Mouse (Mus musculus) myocyte (in vitro differentiated cells): ENCODE measurements around the gene 6430548M08Rik.

Experiments
- MAX ChIP-seq: IDR thresholded peaks from one replicate; pipeline ENCODE4 v1.6.1; 2011; ENCODE audit warnings: low read depth, mild to moderate bottlenecking, control low read depth
- POLR2A ChIP-seq: IDR thresholded peaks from one replicate; pipeline ENCODE4 v1.6.1; 2011; ENCODE audit warnings: low read depth, mild to moderate bottlenecking, control low read depth, moderate library complexity; ENCODE audit not compliant: insufficient read length
- USF1 ChIP-seq: IDR thresholded peaks from one replicate; pipeline ENCODE4 v1.6.1; 2011; ENCODE audit warnings: low read depth, mild to moderate bottlenecking, control low read depth, moderate library complexity

DNA sequence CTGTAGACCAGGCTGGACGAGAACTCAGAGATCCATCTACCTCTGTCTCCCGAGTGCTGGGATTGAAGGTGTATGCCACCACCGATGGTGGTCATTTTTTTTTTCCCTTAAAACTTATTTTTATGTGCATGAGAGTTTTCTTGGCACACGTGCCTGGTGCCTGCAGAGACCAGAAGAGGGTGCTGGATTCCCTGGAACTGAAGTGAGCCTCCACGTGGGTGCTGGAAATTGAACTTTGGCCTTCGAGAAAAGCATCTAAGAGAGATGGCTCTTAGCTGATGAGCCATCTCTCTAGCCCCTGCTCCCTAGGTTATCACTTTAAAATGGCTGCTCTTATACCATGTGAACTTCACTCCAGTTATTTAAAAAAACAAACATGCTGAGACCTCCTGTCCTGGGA, 39.4 kb upstream of the 6430548M08Rik start:
- TF ChIP-seq POLR2A = no peak
- no peak for TF ChIP-seq USF1
- TF ChIP-seq MAX = no peak
